Mouse (Mus musculus) bone marrow macrophage, adult 2 months (primary cell): ENCODE data around the gene Mia3.
"Not testable (repeated sequence)": the region's sequence is repeated elsewhere in the genome, so short reads cannot be mapped to it uniquely, and the experiment has no call there.

ENCODE experiments used
- CTCF ChIP-seq: IDR thresholded peaks from 2 replicates; pipeline ENCODE4 v1.5.1; 2012; ENCODE audit warnings: low read depth, mild to moderate bottlenecking, low read length, moderate library complexity
- POLR2A ChIP-seq: IDR thresholded peaks from 2 replicates; pipeline ENCODE4 v1.6.1; 2012; ENCODE audit warnings: mild to moderate bottlenecking, low read depth, low read length, borderline replicate concordance

DNA sequence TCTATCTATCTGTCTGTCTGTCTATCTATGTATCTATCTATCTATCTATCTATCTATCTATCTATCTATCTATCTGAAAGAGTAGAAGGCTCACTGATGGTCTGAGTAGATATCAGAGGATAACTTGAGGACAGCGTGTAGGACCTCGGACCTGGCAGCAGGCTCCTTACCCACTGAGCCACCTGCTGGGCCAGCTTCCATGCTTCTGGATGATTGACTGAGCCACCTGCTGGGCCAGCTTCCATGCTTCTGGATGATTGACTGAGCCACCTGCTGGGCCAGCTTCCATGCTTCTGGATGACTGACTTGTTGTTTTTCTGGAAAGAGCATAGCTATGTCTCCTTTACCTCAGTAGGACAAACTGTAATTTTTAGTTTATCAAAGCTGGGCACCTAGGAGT lies 59.8 kb downstream of the Mia3 start:
- TF ChIP-seq CTCF, POLR2A: not testable (repeated sequence)
